Mouse (Mus musculus) heart, postnatal 4 days (tissue): ENCODE data around the gene Peli2. TPM values are rescaled to one million over a fixed set of nuclear protein-coding genes. Genes with fewer than 3 reads are reported as not detected.

Experiments
- DNase-seq: peaks from one replicate; pipeline ENCODE4 v3.0.0; 2021
- total RNA-seq, 2 experiments: library from RNA; stranded (reverse); gene quantifications; 2 replicates each; pipeline ENCODE4 v1.2.3; 2021

Peli2 gene
- total RNA-seq, 2 experiments from 2014 or later: 12.1 to 12.8 TPM

- DNase-seq: no peak
These were observed 174.8 kb downstream of the Peli2 start for GRCm38 (mm10) chr14:48295410-48295809.

- peak; percentile 24 for DNase-seq
These were observed 175.2 kb downstream of the Peli2 start for GRCm38 (mm10) chr14:48295815-48296271.

GRCm38 (mm10) chr14:48296820-48297219 is 176.2 kb downstream of the Peli2 start:
- DNase-seq: no peak

- DNase-seq: peak; percentile 15
These were observed 182.0 kb downstream of the Peli2 start for GRCm38 (mm10) chr14:48302471-48303186.

- DNase-seq: peak; percentile 27
These were observed 182.6 kb downstream of the Peli2 start for GRCm38 (mm10) chr14:48303235-48303634.

- DNase-seq: peak; percentile 9
These were observed 183.2 kb downstream of the Peli2 start for GRCm38 (mm10) chr14:48303841-48304240.

GRCm38 (mm10) chr14:48313234-48313633 is 192.6 kb downstream of the Peli2 start:
- DNase-seq: no peak

GRCm38 (mm10) chr14:48316396-48316795 is 195.8 kb downstream of the Peli2 start:
- DNase-seq: no peak

- no peak for DNase-seq
These were observed 203.3 kb downstream of the Peli2 start for GRCm38 (mm10) chr14:48323771-48324459.

GRCm38 (mm10) chr14:48324460-48324850 is 203.8 kb downstream of the Peli2 start:
- no peak for DNase-seq

- DNase-seq: no peak
These were observed 207.1 kb downstream of the Peli2 start for GRCm38 (mm10) chr14:48327746-48328145.

- no peak for DNase-seq
These were observed 209.2 kb downstream of the Peli2 start for GRCm38 (mm10) chr14:48329716-48330365.
